Mouse (Mus musculus) megakaryocyte, embryonic 14.5 days (primary cell): ENCODE measurements around the gene Rgs9.

Source experiments
- FLI1 ChIP-seq: IDR thresholded peaks from 2 replicates; pipeline ENCODE4 v1.6.1; 2012; ENCODE audit warnings: low read length, inconsistent platforms, mixed read lengths
- GATA1 ChIP-seq: IDR thresholded peaks from 3 replicates; pipeline ENCODE4 v1.6.1; 2012; ENCODE audit warnings: mixed read lengths, low read length, inconsistent platforms, borderline replicate concordance

- TF ChIP-seq GATA1 (no peak), FLI1 (no peak)
Observed at GRCm38 (mm10) chr11:109320361-109320933, 22.5 kb upstream of the Rgs9 start.
